Mouse (Mus musculus): Measurements from ENCODE around the gene Rps25.
"Not testable (repeated sequence)": the region's sequence is repeated elsewhere in the genome, so short reads cannot be mapped to it uniquely, and the experiment has no call there.

Gene Rps25

GRCm38 (mm10) chr9:44391466-44391865 lies 15.5 kb upstream of the Rps25 start:
- CTCF ChIA-PET: interaction anchor here in 2 of 4 experiments (1.0 kb wide), 2 partner anchors 12 to 27 kb away, joined by 3 to 4 read pairs; no protein-coding TSS in a partner anchor

GRCm38 (mm10) chr9:44396684-44397411 lies 10.1 kb upstream of the Rps25 start, which contains the start of gene Slc37a4:
Slc37a4 (plus strand) TSS chr9:44396852.
- POLR2A ChIA-PET: interaction anchor here (0.5 to 7.2 kb wide), 54 partner anchors 8 to 659 kb away, joined by 3 to 101 read pairs (median 6); partner anchors contain the start of genes Ccdc84 (in 3 of the 4), H2afx (in 3 of the 4), Hyou1 (in 3 of the 4) and Rps25 (in 3 of the 4)

More at GRCm38 (mm10) chr9:44391466-44391865, 15.5 kb upstream of the Rps25 start:
- POLR2A ChIA-PET: interaction anchor here in 2 of 4 experiments (0.6 to 4.2 kb wide), 5 partner anchors 12 to 54 kb away, joined by 3 to 19 read pairs (median 7); partner anchors contain the start of gene Hyou1 (in 2 of the 2)

GRCm38 (mm10) chr9:44398087-44398486 lies 8.9 kb upstream of the Rps25 start:
- ChIA-PET POLR2A (interaction anchor here in 3 of 4 experiments (0.6 to 7.2 kb wide), 26 partner anchors 9 to 353 kb away, joined by 3 to 101 read pairs (median 6); partner anchors contain the start of genes Ccdc84 (in 3 of the 3), H2afx (in 2 of the 3), Rps25 (in 2 of the 3) and Trappc4 (in 2 of the 3)), CTCF (interaction anchor here in 1 of 4 experiments (0.6 kb wide), 2 partner anchors 60 to 133 kb away, joined by 3 to 5 read pairs; no protein-coding TSS in a partner anchor)

More at GRCm38 (mm10) chr9:44396684-44397411, 10.1 kb upstream of the Rps25 start, which contains the start of gene Slc37a4:
- CTCF ChIA-PET: interaction anchor here in 3 of 4 experiments (0.5 to 1.2 kb wide), 6 partner anchors 19 to 280 kb away, joined by 3 to 8 read pairs (median 3); partner anchors contain the start of genes Ccdc84 (in 1 of the 3) and Vps11 (in 1 of the 3)

- ChIA-PET POLR2A (interaction anchor here in 3 of 4 experiments (0.6 to 7.2 kb wide), 25 partner anchors 10 to 353 kb away, joined by 3 to 101 read pairs (median 5); partner anchors contain the start of genes Ccdc84 (in 3 of the 3), H2afx (in 2 of the 3), Rps25 (in 2 of the 3) and Trappc4 (in 2 of the 3)), CTCF (interaction anchor here in 1 of 4 experiments (0.6 kb wide), 1 partner anchor 61 kb away, joined by 5 read pairs; no protein-coding TSS in a partner anchor)
Observed at GRCm38 (mm10) chr9:44398551-44398950, 8.4 kb upstream of the Rps25 start.

GRCm38 (mm10) chr9:44399114-44399794 lies 7.7 kb upstream of the Rps25 start:
- CTCF ChIA-PET: no interaction called here
- POLR2A ChIA-PET: interaction anchor here in 3 of 4 experiments (0.9 to 7.2 kb wide), 20 partner anchors 10 to 113 kb away, joined by 3 to 101 read pairs (median 4); partner anchors contain the start of genes Ccdc84 (in 2 of the 3), Hyou1 (in 2 of the 3), Rps25 (in 2 of the 3) and Trappc4 (in 2 of the 3)

- POLR2A ChIA-PET: interaction anchor here in 2 of 4 experiments (0.9 to 7.2 kb wide), 13 partner anchors 10 to 65 kb away, joined by 3 to 101 read pairs (median 12); partner anchors contain the start of genes Ccdc84 (in 2 of the 2), Hyou1 (in 2 of the 2), Rps25 (in 2 of the 2) and Trappc4 (in 2 of the 2)
- CTCF ChIA-PET: interaction anchor here in 1 of 4 experiments (0.6 kb wide), 1 partner anchor 285 kb away, joined by 8 read pairs; no protein-coding TSS in a partner anchor
Observed at GRCm38 (mm10) chr9:44399795-44400114, 7.2 kb upstream of the Rps25 start.

- POLR2A ChIA-PET: interaction anchor here in 2 of 4 experiments (0.6 to 7.2 kb wide), 9 partner anchors 9 to 285 kb away, joined by 3 to 101 read pairs (median 5); partner anchors contain the start of genes Hyou1 (in 2 of the 2), Rps25 (in 2 of the 2), Trappc4 (in 2 of the 2) and Ccdc84 (in 1 of the 2)
- CTCF ChIA-PET: no interaction called here
Observed at GRCm38 (mm10) chr9:44401081-44401480, 5.9 kb upstream of the Rps25 start.

- ChIA-PET POLR2A (interaction anchor here (0.6 to 13.2 kb wide), 20 partner anchors 8 to 83 kb away, joined by 3 to 342 read pairs (median 6); partner anchors contain the start of genes Ccdc84 (in 3 of the 4), H2afx (in 2 of the 4), Hyou1 (in 2 of the 4) and Slc37a4 (in 2 of the 4)), CTCF (interaction anchor here in 1 of 4 experiments (1.5 kb wide), 1 partner anchor 13 kb away, joined by 4 read pairs; the partner anchor contains the start of gene Ccdc84)
Observed at GRCm38 (mm10) chr9:44405011-44405410, 1.9 kb upstream of the Rps25 start.

GRCm38 (mm10) chr9:44407752-44408097 lies 786 bp downstream of the Rps25 start:
- POLR2A ChIA-PET: interaction anchor here (0.5 to 13.2 kb wide), 60 partner anchors 9 to 672 kb away, joined by 3 to 342 read pairs (median 6); partner anchors contain the start of genes Ccdc84 (in 4 of the 4), Dpagt1 (in 3 of the 4), H2afx (in 3 of the 4) and Hyou1 (in 3 of the 4)
- CTCF ChIA-PET: interaction anchor here in 1 of 4 experiments (1.0 kb wide), 1 partner anchor 29 kb away, joined by 3 read pairs; the partner anchor contains the start of gene Hyou1

GRCm38 (mm10) chr9:44408693-44409092 lies 1.8 kb downstream of the Rps25 start:
- POLR2A ChIA-PET: interaction anchor here (0.5 to 13.2 kb wide), 50 partner anchors 8 to 418 kb away, joined by 3 to 342 read pairs (median 8); partner anchors contain the start of genes Ccdc84 (in 4 of the 4), Slc37a4 (in 3 of the 4), Abcg4 (in 2 of the 4) and Dpagt1 (in 2 of the 4)

GRCm38 (mm10) chr9:44410647-44411336 lies 3.9 kb downstream of the Rps25 start:
- CTCF ChIA-PET: no interaction called here
- POLR2A ChIA-PET: interaction anchor here (0.6 to 13.2 kb wide), 65 partner anchors 8 to 357 kb away, joined by 3 to 342 read pairs (median 5); partner anchors contain the start of genes H2afx (in 3 of the 4), Slc37a4 (in 3 of the 4), Vps11 (in 3 of the 4) and Ccdc84 (in 2 of the 4)

More at GRCm38 (mm10) chr9:44408693-44409092, 1.8 kb downstream of the Rps25 start:
- CTCF ChIA-PET: not testable (repeated sequence)

GRCm38 (mm10) chr9:44411601-44412130 lies 4.7 kb downstream of the Rps25 start:
- ChIA-PET POLR2A (interaction anchor here (0.6 to 13.2 kb wide), 47 partner anchors 7 to 292 kb away, joined by 3 to 342 read pairs (median 6); partner anchors contain the start of genes Slc37a4 (in 4 of the 4), Ccdc84 (in 2 of the 4), H2afx (in 2 of the 4) and Hmbs (in 2 of the 4)), CTCF (interaction anchor here in 1 of 4 experiments (1.4 kb wide), 1 partner anchor 63 kb away, joined by 3 read pairs; no protein-coding TSS in a partner anchor)

- POLR2A ChIA-PET: interaction anchor here (0.6 to 13.2 kb wide), 37 partner anchors 9 to 605 kb away, joined by 3 to 342 read pairs (median 6); partner anchors contain the start of genes Slc37a4 (in 4 of the 4), Ccdc84 (in 2 of the 4), H2afx (in 2 of the 4) and Hmbs (in 2 of the 4)
- CTCF ChIA-PET: interaction anchor here in 1 of 4 experiments (1.4 kb wide), 1 partner anchor 64 kb away, joined by 3 read pairs; no protein-coding TSS in a partner anchor
Observed at GRCm38 (mm10) chr9:44412306-44412705, 5.4 kb downstream of the Rps25 start.

- CTCF ChIA-PET: interaction anchor here in 2 of 4 experiments (0.6 to 1.4 kb wide), 2 partner anchors 29 to 64 kb away, joined by 3 to 5 read pairs; no protein-coding TSS in a partner anchor
- POLR2A ChIA-PET: interaction anchor here in 3 of 4 experiments (0.6 to 13.2 kb wide), 31 partner anchors 8 to 605 kb away, joined by 3 to 342 read pairs (median 10); partner anchors contain the start of genes Slc37a4 (in 3 of the 3), Ccdc84 (in 2 of the 3), H2afx (in 2 of the 3) and Hyou1 (in 2 of the 3)
Observed at GRCm38 (mm10) chr9:44412781-44413180, 5.8 kb downstream of the Rps25 start.

- ChIA-PET POLR2A (interaction anchor here (0.6 to 12.0 kb wide), 80 partner anchors 7 to 291 kb away, joined by 3 to 342 read pairs (median 7); partner anchors contain the start of genes Trappc4 (in 4 of the 4), H2afx (in 3 of the 4), Hyou1 (in 3 of the 4) and Rps25 (in 3 of the 4)), CTCF (interaction anchor here in 2 of 4 experiments (0.5 to 2.5 kb wide), 18 partner anchors 12 to 238 kb away, joined by 3 to 11 read pairs (median 3); partner anchors contain the start of genes Cbl (in 1 of the 2), Hyou1 (in 1 of the 2), Slc37a4 (in 1 of the 2) and Vps11 (in 1 of the 2))
Observed at GRCm38 (mm10) chr9:44417156-44417891, 10.4 kb downstream of the Rps25 start.
